Mouse (Mus musculus) ovary, postnatal 10 days (tissue): ENCODE data around the gene Tspan15.
A peak's percentile ranks its signal among the peaks of the same experiment; 100 is the strongest.

Experiments used
- DNase-seq: peaks from one replicate; pipeline ENCODE4 v3.0.0; 2022; ENCODE audit warnings: low spot score

The Tspan15 gene

DNA sequence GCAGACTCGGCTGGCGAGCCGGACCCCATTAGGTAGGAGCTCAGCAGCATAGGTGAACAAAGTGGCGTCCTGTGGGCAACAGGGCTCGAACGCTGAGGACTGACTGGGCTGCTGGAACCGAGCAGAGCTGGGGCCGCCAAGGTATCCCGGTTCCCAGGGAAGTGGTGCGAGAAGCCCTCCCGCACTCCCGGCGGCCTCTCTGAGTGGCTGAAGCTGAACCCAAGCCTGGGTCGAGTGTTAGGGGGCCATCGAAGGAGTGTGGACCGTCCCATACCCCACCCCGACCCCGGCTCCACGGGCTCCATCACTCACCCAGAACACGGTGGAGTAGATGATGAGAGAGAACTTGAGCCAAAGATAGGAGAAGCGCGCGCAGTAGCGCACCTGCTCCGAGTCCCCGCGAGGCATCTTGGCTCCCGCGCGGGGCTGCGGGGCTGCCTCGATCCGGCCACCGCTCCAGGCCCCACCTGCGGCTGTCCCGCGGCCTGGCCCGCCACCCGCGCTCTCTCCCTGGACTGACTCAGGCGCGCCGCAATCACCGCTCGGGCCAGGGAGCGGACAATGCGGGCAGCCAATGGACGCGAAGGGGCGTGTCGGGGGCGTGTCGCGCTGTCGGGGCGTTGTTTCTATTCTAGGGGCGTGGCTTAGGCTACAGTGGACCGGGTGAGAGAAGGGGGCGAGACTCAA, at the start of gene Tspan15:
Gene Tspan15 (minus strand): TSS at position 544 of the 687 bp plus-strand sequence.
- DNase-seq, result peak; percentile 88

DNA sequence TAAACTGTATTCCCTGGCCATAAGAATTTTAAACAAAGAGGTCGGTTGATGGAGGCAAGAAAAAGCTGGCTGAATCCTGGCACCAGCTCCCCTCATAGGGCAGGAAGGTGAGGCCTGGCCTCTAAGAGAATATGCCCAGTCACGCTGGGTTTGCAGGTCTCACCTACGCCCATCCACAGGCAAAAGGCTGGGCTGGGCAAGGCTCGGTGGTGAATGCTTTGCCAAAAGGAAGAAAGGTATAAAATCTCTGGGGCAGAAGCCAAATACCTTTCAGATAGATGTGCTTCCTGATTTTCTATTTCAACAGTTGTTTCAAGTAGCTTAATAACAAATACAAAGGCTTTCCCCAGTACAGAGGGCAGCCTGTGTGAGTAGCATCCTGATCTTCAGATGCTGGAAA, 48.6 kb upstream of the Tspan15 start:
- DNase-seq, result no peak

DNA sequence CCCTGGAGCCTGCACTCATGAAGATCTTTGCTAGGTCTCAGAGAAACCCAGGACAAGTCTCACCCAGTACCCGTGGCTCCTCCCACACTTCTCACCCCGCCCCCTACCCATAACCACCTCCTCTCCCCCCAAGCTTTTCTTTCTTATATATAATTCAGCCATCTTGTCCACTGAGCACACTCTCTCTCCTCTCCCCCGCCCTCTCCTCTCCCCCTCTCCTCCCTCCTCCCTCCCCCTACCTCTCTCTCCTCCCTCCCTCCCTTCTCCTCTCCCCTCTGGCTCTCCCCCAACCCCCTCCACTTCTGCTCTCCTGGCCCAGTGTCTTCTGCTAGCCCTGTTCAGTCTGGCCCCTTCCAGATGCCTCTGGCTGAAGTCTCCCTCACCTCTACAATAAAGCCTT, 48.0 kb upstream of the Tspan15 start:
- no peak for DNase-seq

DNA sequence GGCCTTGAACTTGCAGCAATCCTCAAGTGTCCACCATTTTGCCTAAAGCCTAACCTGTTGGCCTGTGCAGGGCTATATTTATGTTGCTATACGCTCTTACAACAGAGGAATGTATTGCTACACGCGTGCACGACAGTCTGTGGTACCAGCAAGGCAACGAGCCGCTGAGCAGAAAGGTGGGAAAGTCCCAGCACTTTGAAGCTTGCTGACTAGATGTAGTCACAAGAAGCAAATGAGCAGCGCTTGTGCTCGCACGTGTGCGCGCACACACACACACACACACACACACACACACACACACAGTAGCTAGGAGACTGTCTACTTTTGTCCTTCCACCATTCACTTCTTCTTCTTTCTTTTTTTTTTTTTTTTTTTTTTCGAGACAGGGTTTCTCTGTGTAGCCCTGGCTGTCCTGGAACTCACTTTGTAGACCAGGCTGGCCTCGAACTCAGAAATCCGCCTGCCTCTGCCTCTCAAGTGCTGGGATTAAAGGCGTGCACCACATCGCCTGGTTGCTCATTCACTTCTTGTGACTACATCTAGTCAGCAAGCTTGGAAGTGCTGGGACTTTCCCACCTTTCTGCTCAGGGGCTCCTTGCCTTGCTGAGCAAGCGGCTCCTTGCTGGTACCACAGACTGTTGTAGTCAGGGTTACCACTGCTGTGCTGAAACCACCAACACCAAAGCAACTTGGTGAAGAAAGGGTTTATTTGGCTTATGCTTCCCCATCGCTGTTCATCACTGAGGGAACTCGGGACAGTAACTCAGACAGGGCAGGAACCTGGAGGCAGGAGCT, 46.6 kb upstream of the Tspan15 start:
- DNase-seq, result no peak

DNA sequence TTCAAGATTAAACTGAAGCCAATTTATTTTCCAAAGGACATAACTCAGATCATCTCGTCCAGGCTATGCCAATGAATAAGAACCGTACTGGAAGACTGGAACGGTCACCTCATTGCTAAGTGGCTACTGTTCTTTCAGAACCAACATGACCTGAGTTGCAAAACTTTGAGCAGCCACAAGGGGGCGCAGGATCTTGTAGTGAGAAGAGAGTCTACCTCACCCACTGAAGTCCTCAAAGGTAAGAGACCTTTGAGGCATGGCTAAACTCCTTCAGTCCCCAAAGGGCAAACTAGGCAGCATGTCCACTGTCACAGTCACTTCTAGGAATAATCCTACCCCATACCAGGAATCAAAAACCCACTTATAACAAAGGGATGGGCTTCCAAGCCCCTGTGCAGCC, 44.2 kb upstream of the Tspan15 start:
- peak; percentile 78 for DNase-seq

DNA sequence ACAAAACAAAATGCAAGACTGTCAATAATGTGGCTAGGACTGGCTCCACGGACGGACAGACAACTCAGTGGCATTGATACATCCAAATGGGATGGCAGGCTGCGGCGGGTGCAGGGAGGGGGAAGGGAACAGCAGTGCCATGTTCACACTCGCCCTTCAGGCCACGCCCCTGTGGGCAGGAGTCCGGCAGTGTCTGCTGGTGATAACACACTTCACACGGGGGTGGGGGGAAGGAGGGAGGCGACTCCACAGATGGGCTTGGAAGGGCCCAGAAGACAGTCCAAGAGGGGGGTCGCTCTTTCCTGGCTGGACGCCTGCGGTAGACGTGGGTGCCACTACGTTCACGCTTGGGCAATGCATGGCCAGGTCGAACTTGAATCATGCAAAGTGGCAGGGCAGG, 38.2 kb upstream of the Tspan15 start:
- no peak for DNase-seq

DNA sequence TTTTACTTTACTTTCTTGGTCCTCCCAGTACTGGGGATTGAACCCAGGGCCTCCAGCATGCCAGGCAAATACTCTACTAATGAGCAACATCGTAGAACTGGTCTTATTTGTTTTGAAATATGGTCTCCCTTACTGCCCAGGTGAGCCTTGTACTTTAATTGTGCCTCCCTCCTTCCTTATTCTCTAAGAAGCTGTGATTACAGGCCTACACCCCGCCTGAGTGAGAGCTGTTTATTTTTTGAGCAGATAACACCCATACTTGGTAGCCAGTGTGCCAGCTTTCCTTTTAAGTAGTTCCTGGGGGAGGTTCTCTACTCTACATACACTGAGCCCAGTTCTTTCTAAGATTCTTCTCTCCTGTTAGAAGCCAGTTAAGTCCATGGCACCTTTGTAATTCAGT, 33.2 kb upstream of the Tspan15 start:
- no peak for DNase-seq

DNA sequence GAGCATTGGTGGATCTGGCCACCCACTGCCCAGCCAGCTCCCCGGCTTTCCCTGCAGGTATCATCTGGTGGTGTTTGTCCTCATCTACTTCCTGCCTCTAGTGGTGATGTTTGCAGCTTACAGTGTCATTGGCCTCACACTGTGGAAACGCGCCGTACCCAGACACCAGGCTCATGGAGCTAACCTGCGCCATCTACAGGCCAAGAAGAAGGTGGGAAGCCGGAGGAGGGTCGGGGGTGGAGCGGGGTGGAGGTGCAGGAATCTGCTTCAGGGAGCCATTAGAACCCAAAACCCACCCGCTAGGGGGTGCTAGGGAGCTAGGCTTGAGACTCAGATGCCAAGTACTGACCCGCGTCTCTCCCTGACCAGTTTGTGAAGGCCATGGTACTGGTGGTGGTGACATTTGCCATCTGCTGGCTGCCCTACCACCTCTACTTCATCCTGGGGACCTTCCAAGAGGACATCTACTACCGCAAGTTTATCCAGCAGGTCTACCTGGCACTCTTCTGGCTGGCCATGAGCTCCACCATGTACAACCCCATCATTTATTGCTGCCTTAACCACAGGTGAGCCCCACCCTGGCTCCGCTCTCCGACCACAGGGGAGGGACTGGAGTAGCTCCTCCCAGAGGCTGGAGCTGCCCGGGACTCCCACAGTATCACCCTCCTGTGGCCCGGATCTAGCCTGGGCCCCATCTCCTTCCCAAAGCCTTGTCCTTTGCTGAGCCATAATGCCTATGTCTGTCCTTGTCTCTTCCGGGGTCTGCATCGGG, 30.2 kb upstream of the Tspan15 start:
- DNase-seq, result no peak

DNA sequence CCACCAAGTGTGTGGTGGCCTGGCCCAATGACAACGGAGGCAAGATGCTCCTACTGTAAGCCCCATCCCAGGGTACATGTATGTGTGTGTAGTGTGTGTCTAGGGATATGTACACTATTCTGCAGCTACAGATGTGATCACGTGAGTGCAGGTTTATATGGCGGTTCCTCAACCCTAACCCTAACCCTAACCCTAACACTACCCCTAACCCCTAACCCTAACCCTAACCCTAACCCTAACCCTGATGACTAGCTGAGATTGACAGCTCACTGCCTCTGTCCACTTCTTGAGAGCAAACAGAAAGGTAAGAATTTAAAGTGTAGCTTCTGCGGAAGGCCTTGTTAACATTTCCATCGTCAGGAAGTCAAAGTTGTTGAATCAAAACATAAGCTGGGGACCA, 27.2 kb upstream of the Tspan15 start:
- no peak for DNase-seq

DNA sequence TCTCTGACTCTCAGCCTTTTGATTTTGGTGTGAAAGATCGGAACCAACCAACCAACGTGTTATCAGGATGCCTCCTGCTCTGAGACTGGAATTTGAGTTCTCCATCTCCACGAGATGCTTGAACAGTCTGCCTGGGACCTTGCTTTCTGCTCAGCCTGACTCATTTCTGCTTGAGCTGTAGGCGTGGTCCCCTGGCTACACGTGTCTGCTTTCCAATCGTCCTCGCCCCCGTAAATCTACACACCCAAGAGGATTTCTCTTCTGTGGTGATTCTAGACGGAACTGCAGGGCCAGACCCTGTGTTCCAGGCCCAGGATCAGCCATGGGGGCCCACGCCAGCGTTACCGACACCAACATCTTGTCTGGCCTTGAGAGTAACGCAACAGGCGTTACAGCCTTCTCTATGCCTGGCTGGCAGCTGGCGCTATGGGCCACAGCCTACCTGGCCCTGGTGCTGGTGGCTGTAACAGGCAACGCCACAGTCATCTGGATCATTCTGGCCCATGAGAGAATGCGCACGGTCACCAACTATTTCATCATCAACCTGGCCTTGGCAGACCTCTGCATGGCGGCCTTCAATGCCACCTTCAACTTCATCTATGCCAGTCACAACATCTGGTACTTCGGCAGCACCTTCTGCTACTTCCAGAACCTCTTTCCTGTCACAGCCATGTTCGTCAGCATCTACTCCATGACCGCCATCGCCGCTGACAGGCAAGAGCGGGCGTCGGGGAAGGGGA, 21.6 kb upstream of the Tspan15 start:
- DNase-seq, result no peak

DNA sequence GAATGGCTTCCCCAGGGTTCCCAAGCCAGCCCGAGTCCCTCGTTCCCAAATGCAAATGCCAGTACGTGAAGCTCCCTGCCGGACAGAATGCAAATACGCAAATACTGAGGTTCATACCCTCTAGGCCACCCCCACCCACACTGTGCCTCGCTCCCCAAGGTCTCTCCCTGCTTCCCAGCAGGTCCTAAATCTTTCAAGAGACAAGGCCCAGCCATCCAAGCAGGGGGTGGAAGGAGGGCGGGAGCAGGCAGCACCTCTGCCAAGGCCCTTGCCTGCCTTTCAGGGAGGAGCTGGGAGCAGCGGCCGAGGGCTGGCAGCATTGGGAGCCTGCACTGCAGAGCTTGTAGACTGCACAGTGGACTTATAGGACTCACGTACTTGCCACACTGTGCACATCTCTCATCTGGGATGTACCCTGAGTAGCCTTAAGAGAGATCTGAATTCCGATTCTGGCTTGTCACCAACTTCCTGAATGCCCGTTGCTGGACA, 21.0 kb upstream of the Tspan15 start, which contains the start of gene Tacr2:
Gene Tacr2 (plus strand): TSS at position 439 of the 489 bp plus-strand sequence.
- DNase-seq, result no peak

DNA sequence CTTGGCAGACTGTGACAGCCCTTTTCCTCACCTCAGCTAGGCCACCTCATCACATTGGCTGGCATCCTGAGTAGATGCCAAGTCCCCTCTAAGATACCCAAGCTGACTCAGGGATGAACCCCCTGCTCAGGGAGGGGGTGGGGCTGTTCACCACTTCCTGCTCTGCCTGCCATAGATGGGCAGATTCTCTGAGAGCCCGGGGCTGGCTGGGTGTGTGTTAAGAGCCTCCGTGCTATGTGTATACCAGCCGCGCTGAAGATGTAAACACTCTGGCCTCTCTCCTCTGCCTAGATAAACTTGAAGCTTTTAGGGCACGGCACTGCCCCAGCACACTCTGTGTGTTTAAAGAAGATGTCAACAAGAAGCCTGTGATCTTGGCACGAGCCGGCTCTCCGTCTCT, 16.8 kb upstream of the Tspan15 start:
- DNase-seq, result no peak

DNA sequence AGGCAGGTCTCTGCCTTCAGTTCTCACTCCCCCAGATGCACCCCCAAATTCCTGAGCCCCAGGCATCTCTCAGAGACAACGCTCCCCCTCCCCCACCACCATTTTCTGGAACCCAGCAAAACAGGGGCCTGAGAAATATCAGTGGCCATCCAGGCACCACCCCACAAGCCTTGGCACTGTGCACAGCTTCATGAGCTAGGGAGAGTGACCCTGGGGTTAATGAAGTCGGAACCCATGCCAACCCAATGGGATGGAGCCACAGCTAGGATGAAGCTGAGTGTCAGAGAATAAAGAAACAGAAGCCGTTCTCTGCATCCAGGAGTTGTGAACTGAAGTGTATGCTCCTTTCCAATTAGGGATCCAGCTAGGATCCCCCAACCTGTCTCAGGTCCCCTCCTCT, 16.1 kb upstream of the Tspan15 start:
- no peak for DNase-seq

DNA sequence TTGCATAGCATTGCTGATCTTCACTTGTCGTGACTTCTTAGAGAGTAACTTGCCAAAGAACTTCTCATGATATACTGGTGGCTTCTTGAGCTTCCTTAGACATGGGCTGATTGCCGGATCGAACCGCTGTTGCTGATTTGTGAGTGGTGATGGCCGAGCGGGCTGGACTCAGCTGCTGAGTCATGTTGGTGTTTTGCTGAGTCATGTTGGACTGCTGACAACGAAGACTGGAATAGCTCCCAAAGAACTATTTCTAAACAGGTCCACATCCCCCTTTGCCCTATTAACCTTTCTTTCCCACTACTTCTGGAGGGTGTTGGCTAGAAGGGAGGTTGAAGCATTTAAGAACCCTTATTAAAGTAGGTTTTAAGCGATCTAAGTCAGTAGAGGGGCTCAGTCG, 13.0 kb upstream of the Tspan15 start:
- no peak for DNase-seq

DNA sequence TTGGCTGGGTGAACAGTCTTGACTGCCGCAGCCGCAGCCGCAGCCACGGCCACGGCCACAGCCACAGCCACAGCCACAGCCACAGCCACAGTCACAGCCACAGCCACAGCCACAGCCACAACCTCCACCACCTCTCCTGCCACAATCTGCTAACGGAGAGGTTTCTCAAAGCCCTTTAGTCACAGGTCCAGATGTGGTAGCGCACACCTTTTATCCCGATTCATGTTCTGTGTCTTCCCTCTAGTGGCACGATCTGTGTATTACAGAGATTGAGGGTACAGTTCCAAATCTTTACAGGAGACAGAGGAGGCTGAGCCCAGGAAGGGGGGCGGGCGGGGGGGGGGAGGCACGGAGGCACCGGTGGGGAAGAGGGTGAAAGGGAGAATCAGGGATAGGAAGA, 11.8 kb upstream of the Tspan15 start:
- DNase-seq, result no peak

DNA sequence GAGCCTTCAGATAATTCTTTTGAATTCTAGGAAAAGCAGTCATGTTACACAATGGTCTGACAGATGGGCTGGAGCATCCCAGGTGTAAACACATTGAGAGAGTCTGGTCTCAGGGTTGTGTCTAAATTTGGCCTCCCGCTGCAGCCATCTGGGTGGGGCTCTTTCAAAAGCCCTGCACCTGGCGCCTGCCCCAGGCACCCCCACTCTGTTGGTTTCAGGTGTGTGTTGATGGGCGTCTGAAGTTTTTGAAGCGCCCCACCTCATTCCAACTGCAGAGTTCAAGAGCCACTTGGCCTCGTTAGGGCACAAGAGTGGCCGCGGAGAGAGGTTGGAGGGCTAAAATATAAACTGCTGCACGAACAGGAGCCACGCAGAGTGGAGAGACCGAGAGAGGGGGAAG, 11.3 kb upstream of the Tspan15 start:
- no peak for DNase-seq

DNA sequence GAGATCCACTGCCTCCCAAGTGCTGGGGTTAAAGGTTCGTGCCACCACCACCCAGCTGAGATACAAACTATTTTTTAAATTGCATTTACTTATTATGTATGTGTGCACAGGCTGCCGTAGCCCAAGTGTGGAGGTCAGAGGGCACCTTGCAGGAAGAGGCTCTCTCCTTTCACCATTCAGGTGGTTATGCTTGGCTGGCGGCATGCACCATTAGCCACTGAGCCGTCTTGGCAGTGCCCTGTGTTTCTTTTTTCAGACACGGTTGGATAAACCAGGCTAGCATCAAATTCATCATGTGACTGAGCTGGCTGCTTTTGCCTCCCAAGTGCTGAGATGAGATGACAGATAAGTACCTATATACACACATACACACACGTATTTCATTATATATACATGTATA, 8.2 kb upstream of the Tspan15 start:
- no peak for DNase-seq

DNA sequence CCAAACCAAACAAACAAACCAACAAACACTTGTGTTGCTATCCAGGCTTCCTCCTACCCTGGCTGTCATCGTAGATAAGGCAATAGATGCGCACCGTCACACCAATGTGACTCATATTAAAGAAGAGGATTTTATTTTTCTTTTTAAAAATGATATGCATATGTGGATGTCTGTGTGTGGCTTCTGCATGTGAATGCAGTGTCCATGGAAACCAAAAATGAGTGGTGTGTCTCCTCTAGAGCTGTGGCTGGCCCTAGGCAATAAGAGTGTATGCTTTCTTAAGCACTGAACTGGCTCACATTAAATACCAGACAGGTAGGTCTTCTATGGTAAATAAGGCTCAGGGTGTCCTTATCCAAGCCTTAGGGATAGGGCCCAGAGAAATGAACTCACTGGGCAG, 7.6 kb upstream of the Tspan15 start:
- DNase-seq, result no peak

DNA sequence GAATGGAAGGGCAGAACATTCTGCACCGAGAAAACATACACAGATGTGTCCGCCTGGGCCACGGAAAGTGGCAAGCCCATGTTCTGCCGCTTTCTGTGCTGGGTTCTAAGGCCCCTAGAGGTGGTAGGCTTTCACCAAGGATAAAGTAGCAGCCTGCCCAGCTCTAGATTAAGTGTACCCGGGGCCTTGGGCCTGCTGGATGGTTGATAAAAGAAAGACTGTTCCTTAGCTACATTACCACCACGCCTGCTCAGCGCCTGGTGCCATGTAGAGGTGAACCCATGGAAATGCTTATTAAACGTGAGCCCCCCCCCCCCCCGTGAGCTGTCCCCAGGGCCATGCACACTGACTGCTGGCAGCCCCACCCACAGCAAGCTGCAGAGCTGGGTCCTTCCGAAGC, 6.2 kb upstream of the Tspan15 start:
- DNase-seq, result no peak

DNA sequence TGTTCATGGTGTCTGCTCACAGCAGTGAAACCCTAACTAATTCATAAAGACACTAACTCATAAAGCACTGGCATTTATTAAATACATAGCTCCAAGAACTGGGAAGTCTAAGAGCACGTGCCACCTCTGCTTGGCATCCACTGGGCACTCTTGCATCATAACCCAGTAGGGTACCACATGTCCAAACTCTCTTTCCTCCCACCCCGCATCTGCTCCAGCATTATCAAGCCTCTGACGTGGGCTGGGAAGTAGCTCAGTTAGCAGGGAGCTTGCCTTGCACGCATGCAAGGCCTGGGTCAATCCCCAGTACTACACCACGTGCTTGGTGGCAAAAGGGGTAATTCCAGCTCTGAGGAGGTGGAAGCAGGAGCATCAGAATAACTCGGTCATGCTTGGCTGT, 5.1 kb upstream of the Tspan15 start:
- no peak for DNase-seq

DNA sequence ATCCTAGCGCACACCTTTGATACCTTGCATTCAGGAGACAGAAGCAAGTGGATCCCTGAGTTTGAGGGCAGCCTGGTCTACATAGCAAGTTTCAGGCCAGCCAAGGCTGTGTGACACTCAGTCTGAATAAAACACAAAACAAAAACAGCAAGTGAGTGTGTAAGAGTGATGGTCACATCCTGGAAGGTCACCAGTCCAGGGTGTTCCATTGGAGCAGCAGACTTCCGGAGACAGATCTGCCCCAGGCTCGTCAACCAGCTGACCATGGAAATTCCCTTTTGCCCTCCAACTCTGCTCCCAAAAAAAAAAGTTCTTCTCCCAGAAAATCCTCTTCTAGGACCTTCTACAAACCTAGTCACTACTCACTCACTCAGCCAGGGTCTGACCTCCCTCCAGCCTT, 760 bp upstream of the Tspan15 start:
- no peak for DNase-seq

DNA sequence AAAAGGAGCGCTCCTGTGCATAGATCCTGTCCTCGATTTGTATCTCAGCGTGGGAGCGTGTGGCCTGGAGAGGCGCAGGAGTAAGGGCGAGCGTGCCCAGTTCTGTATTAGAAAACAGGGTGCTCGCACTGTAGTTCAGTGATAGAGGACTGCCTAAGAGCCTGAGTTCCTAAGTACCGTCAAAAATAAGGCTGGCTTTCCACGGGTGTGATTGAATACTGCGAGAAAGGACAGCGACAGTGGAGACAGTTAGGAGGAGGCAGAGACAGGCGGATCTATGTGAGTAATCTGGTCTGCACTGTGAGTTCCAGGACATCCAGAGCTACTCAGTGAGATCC, 313 bp upstream of the Tspan15 start:
- DNase-seq, result no peak
